Mouse (Mus musculus) testis, adult 10 weeks (tissue): Measurements from ENCODE around the gene Qtrt2. TPM values are rescaled to one million over a fixed set of nuclear protein-coding genes. Genes with fewer than 3 reads are reported as not detected.

Experiments
- polyA plus RNA-seq: library from polyadenylated mRNA; stranded (reverse); fragments of 350-450 nt; fragmentation: Illumina TruSeq; extraction: RNeasy Lipid Tissue Mini Kit (QIAGEN cat#74804); gene quantifications from one replicate; pipeline ENCODE4 v1.2.3, GENCODE M21; 2014; ENCODE audit warnings: low read depth, low replicate concordance

Gene Qtrt2
- 7.5 TPM for polyA plus RNA-seq

DNA sequence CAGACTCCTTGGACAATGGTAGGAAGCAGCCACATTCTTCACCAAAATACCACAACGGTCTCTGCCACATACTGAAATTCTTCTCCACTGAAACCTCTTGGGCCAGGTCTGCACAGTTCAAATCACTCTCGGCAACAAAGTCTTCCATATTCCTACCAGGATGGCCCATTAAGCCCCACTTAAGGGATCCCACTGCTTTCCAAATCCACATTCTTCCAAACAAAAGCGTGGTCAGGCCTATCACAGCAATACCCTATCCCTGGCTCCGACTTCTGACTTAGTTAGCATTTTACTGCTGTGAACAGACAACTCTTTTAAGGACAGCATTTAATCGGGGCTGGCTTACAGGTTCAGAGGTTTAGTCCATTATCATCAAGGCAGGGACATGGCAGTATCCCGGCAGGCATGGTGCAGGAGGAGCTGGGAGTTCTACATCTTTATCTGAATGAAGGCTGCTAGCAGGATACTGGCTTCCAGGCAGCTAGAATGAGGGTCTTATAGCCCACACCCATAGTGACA lies at the start of gene Qtrt2:
Gene Qtrt2, minus strand, starts transcription at position 469 of the 519 bp plus-strand sequence.

DNA sequence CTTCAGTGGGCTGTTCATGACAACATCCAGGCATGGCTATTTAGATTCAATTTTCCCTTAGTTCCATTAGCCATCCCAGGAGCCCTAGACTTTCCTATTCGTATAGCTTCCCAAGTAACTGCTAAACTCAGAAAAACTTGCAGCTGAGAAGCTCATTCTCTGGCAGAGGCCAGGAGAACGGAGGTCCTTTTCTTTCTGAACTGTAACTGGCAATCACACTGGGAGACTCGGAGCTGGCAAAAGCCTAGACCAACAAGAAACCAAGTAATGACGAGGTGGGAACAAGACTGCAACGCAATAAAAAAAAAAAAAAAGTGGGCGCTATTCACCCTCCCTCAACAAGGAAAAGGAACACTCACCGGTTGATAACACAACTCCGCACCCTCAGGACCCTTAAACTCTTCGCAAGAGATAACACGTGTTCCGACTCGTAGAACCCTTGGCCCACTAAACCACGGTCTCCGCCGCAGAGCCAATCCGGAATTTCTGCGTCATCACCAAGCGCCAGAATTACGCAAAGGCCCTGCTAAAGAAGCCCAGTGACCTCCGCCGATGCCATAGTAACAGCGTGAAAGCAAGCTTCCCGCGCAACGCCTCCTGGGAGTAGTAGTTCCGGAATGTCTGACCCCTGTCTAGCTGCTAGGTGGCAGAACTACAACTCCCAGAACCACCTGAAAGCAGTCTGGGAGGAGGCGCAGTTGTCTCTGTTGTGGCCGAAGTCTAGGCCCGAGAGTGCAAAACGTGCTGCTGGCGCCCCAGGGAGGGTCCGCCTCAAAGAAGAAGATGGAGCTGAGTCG lies 37.2 kb downstream of the Qtrt2 start, which contains the start of gene Ccdc191:
Gene Ccdc191, plus strand, starts transcription at position 593 of the 797 bp plus-strand sequence.

Other genes starting within 250 kb of the Qtrt2 start
- gene Drd3, start 172.8 kb downstream of the Qtrt2 start, polyA plus RNA-seq: not detected
- 39.5 TPM for gene Ccdc191, start 37.0 kb downstream of the Qtrt2 start, polyA plus RNA-seq
- 2.1 TPM for gene Zdhhc23, start 53.0 kb upstream of the Qtrt2 start, polyA plus RNA-seq
- 153 TPM for gene Gramd1c, start 136.5 kb upstream of the Qtrt2 start, polyA plus RNA-seq
- gene Atp6v1a, start 212.9 kb upstream of the Qtrt2 start, polyA plus RNA-seq: 97.4 TPM
- 60.7 TPM for gene Naa50, start 213.0 kb upstream of the Qtrt2 start, polyA plus RNA-seq
- 7.2 TPM for gene Usf3, start 246.4 kb upstream of the Qtrt2 start, polyA plus RNA-seq